Mouse (Mus musculus) gastrocnemius, postnatal 14 days (tissue): ENCODE data around the gene Lrrc42. TPM values are rescaled to one million over a fixed set of nuclear protein-coding genes. Genes with fewer than 3 reads are reported as not detected.

Experiments used
- DNase-seq: peaks from one replicate; pipeline ENCODE4 v3.0.0; 2021; ENCODE audit warnings: mixed read lengths
- intact Hi-C: fragments of 180-260 bp; cut with DNase I; formaldehyde crosslinking; loops from one replicate; pipeline ENCODE4 v1.15.1; 2025; ENCODE audit warnings: low total_unique reads
- total RNA-seq, 2 experiments: library from RNA; stranded (reverse); gene quantifications; 2 replicates each; pipeline ENCODE4 v1.2.3; 2021

Lrrc42 gene
- total RNA-seq, 2 experiments from 2014 or later, result 12.6 to 14.7 TPM

GRCm38 (mm10) chr4:107208880-107209279, 44.5 kb downstream of the Lrrc42 start, which contains the start of gene Ldlrad1:
Ldlrad1 (plus strand) TSS chr4:107209180.
- intact Hi-C loops, result no loop called here
- no peak for DNase-seq

- intact Hi-C loops, result no loop called here
Measured at GRCm38 (mm10) chr4:107207016-107207415, 46.3 kb downstream of the Lrrc42 start.

GRCm38 (mm10) chr4:107203001-107203400, 50.3 kb downstream of the Lrrc42 start:
- no peak for DNase-seq
- intact Hi-C loops, result no loop called here

More at GRCm38 (mm10) chr4:107207016-107207415, 46.3 kb downstream of the Lrrc42 start:
- DNase-seq, result no peak

- intact Hi-C loops, result no loop called here
- no peak for DNase-seq
Measured at GRCm38 (mm10) chr4:107201779-107202178, 51.6 kb downstream of the Lrrc42 start.

GRCm38 (mm10) chr4:107198072-107198471, 55.3 kb downstream of the Lrrc42 start:
- intact Hi-C loops, result no loop called here
- DNase-seq, result no peak

GRCm38 (mm10) chr4:107196454-107196853, 56.9 kb downstream of the Lrrc42 start:
- intact Hi-C loops, result no loop called here
- DNase-seq, result no peak

GRCm38 (mm10) chr4:107193841-107194240, 59.5 kb downstream of the Lrrc42 start:
- no peak for DNase-seq
- intact Hi-C loops, result no loop called here

- no peak for DNase-seq
- intact Hi-C loops, result loop anchor here (10.0 kb wide), 1 partner anchor 169 kb away; no protein-coding TSS in a partner anchor
Measured at GRCm38 (mm10) chr4:107185703-107186102, 67.6 kb downstream of the Lrrc42 start.

Other genes with a start within 250 kb of the Lrrc42 start
- gene Mrpl37, start 186.7 kb downstream of the Lrrc42 start, total RNA-seq, result 10 to 100 TPM; 75.8 to 84.3 TPM
- 10 to 100 TPM; 16.2 to 17.1 TPM for gene Cyb5rl, start 186.5 kb downstream of the Lrrc42 start, total RNA-seq
- not detected for gene Cdcp2, start 156.6 kb downstream of the Lrrc42 start, total RNA-seq
- 10 to 100 TPM; 89.6 to 98.8 TPM for gene Tmem59, start 75.1 kb downstream of the Lrrc42 start, total RNA-seq
- 10 to 100 TPM; 11.6 to 14.1 TPM for gene Tceanc2, start 74.4 kb downstream of the Lrrc42 start, total RNA-seq
- not detected for gene Ldlrad1, start 44.4 kb downstream of the Lrrc42 start, total RNA-seq
- 10 to 100 TPM; 13.7 to 14.1 TPM for gene Hspb11, start 61 bp upstream of the Lrrc42 start, total RNA-seq
- gene Dio1, start 53.6 kb upstream of the Lrrc42 start, total RNA-seq, result not detected
- 10 to 100 TPM; 12.0 to 12.7 TPM for gene Yipf1, start 60.8 kb upstream of the Lrrc42 start, total RNA-seq
- 1 to 10 TPM; 7.4 to 8.0 TPM for gene Ndc1, start 114.3 kb upstream of the Lrrc42 start, total RNA-seq
- gene Glis1, start 181.1 kb upstream of the Lrrc42 start, total RNA-seq, result under 1 TPM; 0.27 to 0.80 TPM